Mouse (Mus musculus) yolk sac, embryonic 10.5 days (tissue): ENCODE results near the gene Macf1.
A peak's percentile ranks its signal among the peaks of the same experiment; 100 is the strongest.
"Not testable (repeated sequence)": the region's sequence is repeated elsewhere in the genome, so short reads cannot be mapped to it uniquely, and the experiment has no call there.

Source experiments
- DNase-seq: peaks from one replicate; pipeline ENCODE4 v3.0.0-alpha.2; 2017; ENCODE audit warnings: low spot score

Macf1 gene

DNA sequence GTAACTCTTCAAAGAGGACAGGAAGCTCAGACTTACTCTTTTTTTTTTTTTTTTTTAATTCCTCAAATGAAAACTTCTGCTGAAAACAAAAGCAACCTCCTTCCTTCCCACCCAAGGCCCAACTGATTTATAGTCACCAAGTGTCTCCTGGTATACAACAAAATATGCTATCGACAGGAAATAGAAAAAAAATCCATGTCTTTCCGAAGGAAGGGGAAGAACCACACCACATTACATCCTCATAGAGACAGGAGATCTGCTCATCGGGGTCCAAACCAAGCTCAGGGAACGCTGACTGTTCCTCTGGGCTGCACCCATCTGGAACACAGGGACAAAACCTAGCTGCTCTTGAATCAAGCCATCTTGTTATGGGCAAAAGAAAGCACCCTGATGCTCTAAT lies 50.3 kb downstream of the Macf1 start:
- no peak for DNase-seq

DNA sequence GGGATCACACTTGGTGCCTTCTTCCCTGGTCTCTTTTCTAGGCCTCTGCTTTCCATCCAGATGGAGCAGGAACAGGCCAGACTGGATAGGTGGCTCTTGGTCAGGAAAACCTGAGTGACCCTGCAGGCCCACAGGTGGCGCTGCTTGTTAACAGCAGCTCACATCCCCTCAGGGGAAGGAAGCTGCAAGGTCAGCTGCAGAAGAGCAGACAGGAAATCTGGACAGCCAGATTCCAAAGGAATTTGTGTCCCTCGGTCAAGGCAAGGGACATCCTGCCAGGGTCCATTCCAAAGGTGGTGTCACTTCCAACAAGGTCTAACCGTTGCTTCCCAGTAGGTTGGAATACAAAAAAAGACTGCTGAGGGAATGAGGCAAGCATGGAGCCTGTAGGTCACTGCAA lies 50.8 kb downstream of the Macf1 start:
- DNase-seq: peak; percentile 80

DNA sequence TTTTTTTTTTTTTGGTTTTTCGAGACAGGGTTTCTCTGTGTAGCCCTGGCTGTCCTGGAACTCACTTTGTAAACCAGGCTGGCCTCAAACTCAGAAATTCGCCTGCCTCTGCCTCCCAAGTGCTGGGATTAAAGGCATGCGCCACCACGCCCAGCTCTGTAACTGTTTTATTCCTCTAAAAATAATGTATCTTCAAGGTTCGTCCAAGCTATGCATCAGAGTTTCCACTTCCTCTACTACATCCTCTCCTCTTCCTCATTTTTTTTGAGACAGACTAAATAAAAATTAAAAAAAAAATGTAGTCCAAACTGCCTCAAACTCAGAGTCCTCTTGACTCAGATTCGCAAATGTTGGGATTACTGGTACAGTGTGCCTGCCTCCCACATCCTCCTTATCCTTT lies 52.0 kb downstream of the Macf1 start:
- not testable (repeated sequence) for DNase-seq

DNA sequence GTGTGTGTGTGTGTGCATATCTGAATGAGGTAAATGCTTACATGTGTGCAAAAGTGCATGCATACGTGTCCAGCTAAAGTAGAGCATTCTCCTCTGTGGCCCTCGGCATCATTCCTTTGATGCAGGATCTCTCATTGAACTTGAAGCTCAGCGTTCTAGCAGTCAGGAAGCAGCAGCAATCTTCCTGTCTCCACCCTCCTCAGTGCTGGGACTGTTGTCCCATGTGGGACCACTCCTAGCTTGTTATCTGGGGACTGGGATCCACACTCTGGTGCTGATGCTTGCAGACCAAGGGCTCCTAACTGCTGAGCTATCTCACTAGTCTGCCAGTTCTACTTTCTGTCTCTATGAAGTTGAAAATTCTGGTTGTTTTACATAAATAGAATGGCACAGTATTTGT lies 52.5 kb downstream of the Macf1 start:
- DNase-seq: no peak

DNA sequence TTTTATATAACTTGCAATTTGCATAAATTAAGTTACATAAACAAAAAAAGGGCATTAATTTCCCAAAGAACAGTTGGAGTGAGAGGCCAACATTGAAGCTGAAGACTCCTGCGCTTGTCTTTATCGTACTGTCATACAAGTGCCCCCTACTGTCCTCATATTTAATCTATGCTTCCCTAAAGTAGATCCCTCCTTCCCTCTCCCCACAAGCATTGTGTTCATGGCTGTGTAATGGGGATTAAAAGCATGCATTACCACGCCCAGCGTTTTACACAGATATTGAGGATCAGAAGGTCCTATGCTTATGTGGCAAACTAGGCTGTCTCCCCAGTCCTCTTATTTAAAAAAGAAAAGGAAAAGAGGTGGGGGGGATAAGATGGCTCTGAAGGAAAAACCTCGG lies 56.5 kb downstream of the Macf1 start:
- DNase-seq: no peak

DNA sequence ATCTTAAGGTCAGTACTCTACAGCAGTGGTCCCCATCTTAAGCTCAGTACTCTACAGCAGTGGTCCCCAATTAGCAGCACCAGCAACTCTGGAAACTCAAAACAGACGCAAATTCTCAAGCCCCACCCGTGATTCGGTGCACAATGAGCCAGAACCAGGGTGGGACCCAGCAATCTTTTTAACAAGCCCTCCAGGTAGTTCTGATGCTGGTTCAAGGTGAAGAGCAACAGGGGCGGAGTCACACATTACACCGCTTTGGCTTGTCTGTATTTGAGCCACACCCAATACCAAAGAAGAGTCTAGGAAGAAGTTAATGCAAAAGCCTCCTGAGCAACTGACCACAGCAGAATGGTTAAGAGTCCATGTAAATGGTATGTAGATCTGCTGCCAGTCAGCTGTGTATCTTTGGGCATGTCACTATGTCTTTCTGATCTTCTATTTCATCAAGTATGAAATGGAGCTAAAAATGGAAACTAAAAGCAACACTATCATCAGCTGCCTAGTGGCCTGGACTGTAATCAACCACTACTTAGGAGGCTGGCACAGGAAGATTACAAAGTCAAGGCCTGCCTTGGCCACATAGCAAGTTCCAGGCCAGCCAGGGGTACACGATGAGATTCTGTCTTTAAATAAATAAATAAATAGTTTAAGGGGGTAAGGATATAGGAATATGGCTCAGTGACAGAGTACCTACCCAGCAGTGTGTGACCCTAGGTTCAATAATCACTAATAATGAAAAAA lies 58.7 kb downstream of the Macf1 start:
- DNase-seq: no peak

DNA sequence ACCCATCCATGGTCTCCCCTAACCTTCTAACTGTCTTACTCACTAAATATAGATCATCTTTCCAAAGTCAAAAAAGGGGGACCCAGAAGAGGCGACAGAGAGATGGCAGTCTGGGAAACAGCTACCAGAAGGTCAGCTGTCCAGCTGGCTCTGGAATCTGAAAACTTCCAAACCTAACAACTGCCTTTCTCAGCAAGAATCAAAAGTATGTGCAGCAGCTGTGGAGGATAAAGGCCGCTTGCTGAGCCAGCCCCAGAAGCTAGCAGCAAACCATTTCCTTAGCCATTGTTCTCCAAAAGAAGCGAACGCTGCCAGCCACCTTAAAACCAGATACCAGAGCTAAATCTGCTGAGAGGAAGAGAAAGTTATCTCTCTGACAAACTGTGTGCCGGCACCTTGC lies 59.7 kb downstream of the Macf1 start:
- peak; percentile 50 for DNase-seq

DNA sequence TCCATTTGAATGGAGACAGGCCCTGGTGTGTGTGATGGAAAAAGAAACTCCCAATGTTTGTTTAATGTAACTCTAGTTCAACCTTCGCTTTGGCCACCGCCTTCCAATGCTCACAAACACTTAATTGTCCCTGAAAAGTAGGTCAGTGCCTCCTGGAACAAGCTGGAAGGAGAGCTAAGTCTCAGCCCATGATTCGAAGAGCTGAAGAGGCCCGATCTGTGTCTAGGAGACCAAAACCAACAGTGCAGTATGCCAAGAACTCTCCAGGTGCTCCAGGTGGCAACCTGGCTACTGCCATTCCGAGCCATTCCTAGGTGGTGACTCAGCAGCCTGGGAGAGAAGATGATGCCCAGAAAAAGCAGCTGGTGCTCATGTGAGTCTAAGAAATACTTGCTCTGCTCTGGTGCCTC lies 60.4 kb downstream of the Macf1 start:
- DNase-seq: no peak

DNA sequence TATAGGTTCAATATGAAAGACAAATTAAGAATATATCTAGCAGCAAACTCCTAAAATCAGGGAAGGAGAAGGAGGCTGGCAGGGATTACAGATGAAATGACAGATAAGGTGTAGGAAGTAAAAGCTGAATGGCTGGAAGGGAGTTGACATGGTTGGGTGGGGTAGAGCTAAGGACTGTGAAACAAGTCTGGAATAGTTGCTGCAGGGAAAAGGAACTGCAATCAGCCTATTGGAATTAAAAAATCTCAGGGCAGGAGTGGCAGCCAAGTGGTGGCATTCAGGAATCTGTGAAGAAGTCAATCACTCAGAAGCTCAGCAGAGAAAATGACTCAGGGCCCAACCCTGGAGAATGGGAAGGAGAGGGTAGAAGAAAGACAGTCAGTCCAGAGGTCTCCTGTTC lies 62.4 kb downstream of the Macf1 start:
- no peak for DNase-seq

DNA sequence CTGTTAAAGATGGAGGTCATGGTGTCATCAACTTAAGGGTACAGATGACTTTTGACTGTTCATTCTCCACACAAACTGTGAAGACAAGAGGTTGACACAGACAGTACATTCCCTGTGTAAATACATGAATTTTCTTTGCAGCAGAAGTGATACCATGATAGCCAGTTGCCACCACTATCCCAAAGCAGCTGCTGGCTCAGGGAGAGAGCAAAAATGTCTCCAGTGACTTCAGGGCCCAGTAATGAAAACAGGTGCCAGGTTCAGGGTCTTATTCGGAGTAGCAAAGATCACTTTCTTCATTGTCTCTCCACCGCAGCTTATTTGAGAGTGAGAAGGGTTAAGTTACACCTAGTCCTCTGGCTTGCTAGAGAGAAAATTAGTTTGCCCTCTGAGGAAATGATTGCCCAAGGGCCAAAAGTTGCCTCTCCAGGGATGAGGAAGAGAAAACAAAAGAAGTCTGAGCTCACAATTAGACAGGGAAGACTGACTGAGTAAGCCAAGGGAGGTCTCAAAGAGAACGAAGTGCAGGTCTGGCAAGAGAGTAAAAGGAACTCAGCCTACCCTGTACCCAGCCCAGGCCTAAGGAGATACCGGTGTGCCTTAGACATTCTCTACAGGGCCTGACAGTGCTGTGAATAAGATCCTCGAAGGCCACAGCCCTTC lies 66.3 kb downstream of the Macf1 start:
- DNase-seq: no peak

DNA sequence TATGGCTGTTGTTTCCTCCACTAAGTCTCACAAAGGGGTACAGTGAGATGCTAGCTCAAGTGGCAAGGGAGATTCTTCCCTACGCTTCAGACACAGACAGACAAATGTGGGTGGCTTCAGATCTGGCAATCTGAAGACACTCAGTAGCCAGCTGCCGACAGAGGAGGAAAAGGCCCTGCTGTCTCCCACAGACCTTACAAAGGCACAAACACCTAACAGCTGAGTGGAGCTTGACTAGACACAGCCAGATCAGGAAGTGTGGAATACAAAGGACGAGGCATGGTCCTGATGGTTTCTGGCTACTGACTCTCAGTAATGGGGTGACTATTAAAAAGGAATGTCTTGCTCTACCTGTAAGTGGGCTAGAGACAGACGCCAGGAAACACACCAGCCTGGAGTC lies 67.2 kb downstream of the Macf1 start:
- DNase-seq: no peak

DNA sequence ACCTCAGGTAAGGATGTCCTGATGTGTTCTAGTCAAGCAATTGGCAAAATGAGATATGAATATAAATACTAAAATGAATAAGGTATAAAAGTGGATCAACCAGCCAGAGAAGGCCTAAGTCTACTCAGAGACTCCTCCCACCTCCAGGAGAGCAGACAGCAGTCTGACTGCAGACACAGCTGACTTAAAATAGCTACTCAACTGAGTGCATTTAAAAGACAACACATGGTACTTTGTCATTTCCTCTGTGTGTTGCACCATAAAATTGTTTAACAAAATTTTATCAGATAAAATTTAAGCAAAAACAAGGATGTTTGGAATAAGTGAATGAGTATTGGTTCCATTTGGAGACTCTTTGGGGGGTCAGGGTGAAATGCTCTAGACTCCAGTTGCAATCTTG lies 67.7 kb downstream of the Macf1 start:
- DNase-seq: no peak

DNA sequence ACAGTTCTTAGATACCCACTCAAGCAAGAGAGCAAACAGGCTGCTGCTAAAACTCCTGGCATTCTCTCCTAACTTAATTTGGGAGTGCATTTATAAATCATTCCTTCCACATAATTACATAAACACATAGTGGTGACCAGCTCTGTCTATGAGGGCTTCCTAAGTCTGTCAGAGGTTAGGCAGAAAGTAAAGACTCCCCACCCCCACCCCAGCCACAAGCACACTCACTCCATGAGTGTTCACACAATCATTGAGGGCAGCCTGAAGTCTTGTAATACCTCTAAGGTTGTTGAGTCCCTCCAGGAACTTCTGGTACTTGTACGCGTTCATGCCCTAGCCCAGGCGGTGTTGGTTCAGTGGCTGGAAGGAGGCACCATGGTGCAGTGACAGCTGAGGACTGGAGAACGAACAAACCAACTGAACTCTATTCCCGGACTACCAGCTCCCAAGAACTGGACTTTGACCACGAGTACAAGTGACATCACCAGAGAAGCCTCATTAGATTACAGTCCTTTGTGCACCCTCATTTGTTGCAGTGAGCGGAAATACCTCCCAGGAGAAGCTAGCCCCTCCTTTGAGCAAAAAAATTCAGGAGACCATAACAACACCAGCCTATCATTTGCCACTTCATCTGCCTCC lies 70.7 kb downstream of the Macf1 start:
- peak; percentile 72 for DNase-seq

DNA sequence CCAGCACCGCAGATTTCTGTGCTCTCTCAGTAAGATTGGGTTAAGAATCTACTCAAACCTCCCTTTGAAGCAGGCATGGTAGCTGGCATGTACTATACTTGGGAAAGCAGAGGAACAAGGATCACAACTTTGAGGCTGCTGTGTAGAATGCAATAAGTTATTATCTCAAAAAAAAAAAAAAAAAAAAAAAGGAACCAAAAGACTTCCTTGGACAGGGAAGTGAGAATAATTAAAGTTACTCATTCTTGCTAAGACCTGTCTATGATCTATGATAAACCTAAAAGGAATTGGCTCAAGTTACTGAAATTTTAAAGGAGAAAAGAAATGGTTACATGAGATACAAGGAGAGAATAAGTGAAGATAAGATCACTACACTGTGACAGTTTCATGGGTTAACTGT lies 72.2 kb downstream of the Macf1 start:
- no peak for DNase-seq

DNA sequence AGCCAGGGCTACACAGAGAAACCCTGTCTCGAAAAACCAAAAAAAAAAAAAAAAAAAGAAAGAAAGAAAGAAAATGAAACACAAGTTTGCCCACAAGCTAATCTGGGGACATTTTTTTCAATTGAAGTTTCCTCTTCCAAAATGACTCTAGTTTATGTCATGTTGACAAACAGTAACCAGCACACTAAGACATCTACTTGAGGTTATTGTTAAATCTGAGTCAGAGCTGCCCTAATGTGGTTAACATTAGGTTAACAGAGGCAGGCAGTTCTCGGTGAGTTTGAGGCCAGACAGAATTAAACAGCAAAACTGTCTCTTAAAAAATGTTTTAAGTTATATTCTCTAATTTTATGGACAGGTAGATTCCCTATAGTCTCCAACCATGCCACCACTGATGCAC lies 72.9 kb downstream of the Macf1 start:
- no peak for DNase-seq

DNA sequence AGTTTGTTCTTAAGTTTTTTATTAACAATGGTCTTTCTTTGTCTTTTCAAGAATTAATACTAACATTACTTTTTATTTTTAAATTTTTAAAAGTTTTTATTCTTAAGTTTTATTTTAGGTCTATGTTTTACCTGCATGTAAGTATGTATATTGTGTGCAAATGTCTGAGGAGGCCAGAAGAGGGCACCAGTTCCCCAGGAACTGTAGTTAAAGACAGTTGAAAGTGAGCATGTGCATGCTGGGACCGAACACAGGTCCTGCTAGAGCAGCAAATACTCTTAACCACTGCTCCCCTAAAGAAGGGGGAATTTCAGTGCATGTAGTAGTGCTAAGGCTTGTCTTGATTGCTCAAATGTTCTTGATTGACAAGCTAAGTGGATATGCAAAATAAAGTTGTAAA lies 77.0 kb downstream of the Macf1 start:
- no peak for DNase-seq

DNA sequence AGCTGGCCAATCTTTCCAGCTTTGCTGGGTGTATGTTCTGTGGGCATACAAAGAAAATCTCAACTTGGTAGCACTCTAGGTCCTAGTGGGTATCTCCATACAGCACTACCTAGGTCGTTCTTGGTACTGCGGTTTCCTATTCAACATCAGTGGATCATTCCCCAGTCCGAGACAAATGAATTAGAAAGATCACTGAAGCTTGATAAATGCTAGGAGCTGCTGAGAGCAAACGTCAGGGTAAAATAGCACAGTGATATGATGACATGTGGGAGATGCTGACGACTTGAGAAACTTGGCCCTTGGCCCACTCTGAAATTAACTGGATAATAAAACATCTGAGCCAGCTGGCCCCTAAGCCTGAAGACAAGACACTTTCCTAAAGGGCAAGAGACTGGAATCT lies 78.2 kb downstream of the Macf1 start:
- DNase-seq: no peak

DNA sequence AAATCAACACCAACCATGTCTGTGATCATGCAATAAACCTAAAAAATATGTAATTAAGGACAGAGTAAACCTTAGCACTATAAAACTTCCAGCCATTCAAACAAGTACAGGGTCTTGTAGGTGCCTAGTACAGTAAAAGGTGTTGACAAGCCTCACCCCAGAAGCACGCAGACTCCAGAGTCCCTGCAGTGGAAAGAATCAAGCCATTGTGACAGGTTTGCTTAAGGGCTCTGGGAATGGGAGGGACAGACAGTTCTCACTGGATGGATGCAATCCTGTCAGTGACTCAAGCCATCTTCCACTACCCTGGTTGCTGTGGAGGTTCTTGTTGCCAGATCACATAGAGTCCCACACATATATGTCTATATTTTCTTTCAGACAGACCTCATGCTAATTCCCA lies 78.9 kb downstream of the Macf1 start:
- DNase-seq: no peak

DNA sequence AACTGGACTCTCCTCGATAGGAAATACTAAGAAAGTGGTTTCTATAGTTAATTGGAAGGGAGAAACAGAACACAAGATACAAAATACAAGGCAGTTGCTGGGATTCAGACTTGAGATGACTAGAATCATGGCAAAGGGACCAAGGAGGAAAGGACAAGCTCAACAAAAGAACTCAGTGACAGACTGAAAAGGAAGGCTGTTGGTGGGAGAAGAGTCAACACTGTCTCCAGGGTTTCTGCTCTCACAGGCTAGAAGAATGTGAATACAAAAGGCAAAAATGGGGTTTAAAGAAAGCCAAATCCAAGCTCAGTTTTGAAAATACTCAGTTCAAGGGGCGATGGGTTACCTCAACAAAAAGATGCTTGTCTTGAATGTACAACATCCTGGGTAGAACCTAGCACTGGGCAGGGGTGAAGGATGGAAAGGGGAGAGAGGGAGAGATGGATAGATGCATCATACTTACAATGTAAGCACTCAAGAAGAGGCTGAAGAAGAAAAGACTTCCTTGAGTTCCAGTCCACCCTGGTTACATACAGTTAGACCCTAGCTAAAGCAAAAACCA lies 81.4 kb downstream of the Macf1 start:
- no peak for DNase-seq

DNA sequence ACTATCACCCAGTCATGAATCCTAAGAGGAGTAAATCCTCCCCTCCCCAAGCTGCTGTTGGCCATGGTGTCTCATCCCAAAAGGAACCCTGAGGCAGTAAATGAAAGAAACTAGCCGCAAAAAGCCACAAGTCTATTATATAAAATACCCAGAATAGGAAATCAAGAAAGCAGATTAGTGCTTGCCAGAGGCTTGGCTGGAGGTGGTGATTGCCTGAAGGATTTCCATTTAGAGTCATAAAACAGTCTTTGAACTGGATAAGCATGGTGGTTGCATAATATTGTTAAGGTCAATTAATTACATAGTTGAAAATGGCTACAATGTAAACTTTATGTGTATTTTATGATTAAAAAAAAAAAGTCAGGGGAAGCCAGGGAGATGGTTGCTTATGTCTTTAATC lies 83.1 kb downstream of the Macf1 start:
- DNase-seq: no peak

DNA sequence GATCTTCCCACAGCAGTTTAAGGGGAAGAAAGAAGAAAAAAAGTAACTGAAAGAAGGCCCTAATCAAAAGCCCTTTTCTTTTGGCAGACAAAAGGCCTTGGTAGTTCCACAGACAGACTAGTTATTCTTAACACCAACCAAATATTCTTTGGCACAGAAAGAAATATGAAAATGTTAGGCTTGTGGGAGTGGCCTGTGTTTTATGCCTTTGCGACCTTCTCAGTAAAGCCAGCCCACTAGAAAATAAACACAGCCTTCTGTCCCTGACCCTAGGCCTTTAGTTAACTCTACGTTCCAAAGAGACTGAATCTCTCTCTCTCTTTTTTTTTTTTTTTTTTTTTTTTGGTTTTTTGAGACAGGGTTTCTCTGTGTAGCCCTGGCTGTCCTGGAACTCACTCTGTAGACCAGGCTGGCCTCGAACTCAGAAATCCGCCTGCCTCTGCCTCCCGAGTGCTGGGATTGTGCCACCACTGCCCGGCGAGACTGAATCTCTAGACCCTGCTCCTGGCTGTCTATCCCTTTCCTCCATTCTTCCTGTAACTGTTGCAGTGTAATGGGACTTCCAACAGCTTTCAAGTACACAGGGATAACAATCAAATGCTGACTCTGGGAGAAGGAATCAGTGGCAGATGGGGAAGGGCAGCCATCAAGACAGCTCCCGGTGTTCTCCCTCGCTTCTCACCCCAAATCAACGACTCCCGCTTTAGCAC lies 85.5 kb downstream of the Macf1 start:
- DNase-seq: no peak

DNA sequence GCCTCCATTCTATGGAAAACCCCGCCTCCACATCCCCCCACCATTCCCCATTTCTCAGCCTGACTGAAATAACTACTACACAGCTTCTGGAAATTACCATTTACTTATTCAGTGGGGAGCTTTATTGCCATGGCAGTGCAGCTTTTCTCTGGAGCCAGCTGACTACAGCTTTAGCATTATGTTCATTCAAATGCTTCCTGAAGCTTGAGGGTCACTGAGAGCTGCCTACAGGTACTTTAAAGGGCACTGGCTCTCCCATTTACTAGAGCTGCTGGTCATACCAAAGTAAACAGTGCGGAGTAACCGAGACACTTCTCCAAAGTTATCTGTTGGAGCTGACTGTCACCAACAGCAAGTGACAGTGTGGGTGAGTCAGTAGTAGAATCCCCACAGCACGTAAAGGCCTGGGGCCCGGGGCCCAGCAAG lies 89.8 kb downstream of the Macf1 start:
- DNase-seq: no peak

DNA sequence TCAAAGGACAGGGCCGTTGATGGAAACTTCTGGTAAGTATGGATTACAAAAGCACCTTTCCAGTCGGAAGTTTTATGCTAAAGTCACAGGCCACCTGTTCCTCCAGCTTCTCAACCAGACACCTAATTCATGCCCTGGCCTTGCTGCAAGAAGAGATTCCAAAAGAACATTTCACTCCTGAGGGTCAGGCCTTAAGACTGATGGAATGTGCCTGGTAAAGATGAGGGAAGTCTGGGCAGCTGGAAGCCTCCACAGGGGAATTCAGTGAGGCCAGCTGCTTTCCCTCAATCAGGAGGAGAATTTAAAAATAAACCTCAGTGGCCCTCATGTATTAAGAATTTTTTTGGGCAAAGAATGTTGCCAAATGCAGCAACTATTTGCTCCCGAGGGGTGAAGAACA lies 90.5 kb downstream of the Macf1 start:
- DNase-seq: no peak
